Mouse (Mus musculus): ENCODE measurements around the gene Phf24.

Gene Phf24

GRCm38 (mm10) chr4:42949051-42949675, 32.7 kb downstream of the Phf24 start:
- DNase-seq (ENCODE audit: extremely low read depth, insufficient read length, low spot score): no peak

- peak; percentile 99 for DNase-seq (ENCODE audit: extremely low read depth, insufficient read length, low spot score)
Measured at GRCm38 (mm10) chr4:42949676-42950051, 33.2 kb downstream of the Phf24 start, which contains the start of gene Dnajb5. Gene Dnajb5 (plus strand): TSS chr4:42949814.

- DNase-seq (ENCODE audit: extremely low read depth, insufficient read length, low spot score): peak; percentile 89
Measured at GRCm38 (mm10) chr4:42950065-42950558, 33.7 kb downstream of the Phf24 start.

GRCm38 (mm10) chr4:42951206-42952195, 35.0 kb downstream of the Phf24 start:
- no peak for DNase-seq (ENCODE audit: extremely low read depth, insufficient read length, low spot score)

GRCm38 (mm10) chr4:42952563-42952962, 36.1 kb downstream of the Phf24 start:
- no peak for DNase-seq (ENCODE audit: extremely low read depth, insufficient read length, low spot score)

- no peak for DNase-seq (ENCODE audit: extremely low read depth, insufficient read length, low spot score)
Measured at GRCm38 (mm10) chr4:42953435-42954094, 37.1 kb downstream of the Phf24 start.

- DNase-seq (ENCODE audit: extremely low read depth, insufficient read length, low spot score): peak; percentile 45
Measured at GRCm38 (mm10) chr4:42954297-42954696, 37.8 kb downstream of the Phf24 start.

- no peak for DNase-seq (ENCODE audit: extremely low read depth, insufficient read length, low spot score)
Measured at GRCm38 (mm10) chr4:42955200-42955599, 38.7 kb downstream of the Phf24 start.

- DNase-seq (ENCODE audit: extremely low read depth, insufficient read length, low spot score): no peak
Measured at GRCm38 (mm10) chr4:42956581-42956980, 40.1 kb downstream of the Phf24 start.

- DNase-seq (ENCODE audit: extremely low read depth, insufficient read length, low spot score): no peak
Measured at GRCm38 (mm10) chr4:42957306-42957705, 40.8 kb downstream of the Phf24 start.

GRCm38 (mm10) chr4:42957979-42958378, 41.5 kb downstream of the Phf24 start:
- no peak for DNase-seq (ENCODE audit: extremely low read depth, insufficient read length, low spot score)

- DNase-seq (ENCODE audit: extremely low read depth, insufficient read length, low spot score): no peak
Measured at GRCm38 (mm10) chr4:42958942-42959341, 42.5 kb downstream of the Phf24 start.

GRCm38 (mm10) chr4:42959382-42959781, 42.9 kb downstream of the Phf24 start:
- DNase-seq (ENCODE audit: extremely low read depth, insufficient read length, low spot score): no peak

- no peak for DNase-seq (ENCODE audit: extremely low read depth, insufficient read length, low spot score)
Measured at GRCm38 (mm10) chr4:42961592-42961991, 45.1 kb downstream of the Phf24 start.

GRCm38 (mm10) chr4:42963480-42963879, 47.0 kb downstream of the Phf24 start:
- DNase-seq (ENCODE audit: extremely low read depth, insufficient read length, low spot score): no peak

- no peak for DNase-seq (ENCODE audit: extremely low read depth, insufficient read length, low spot score)
Measured at GRCm38 (mm10) chr4:42965039-42965719, 48.7 kb downstream of the Phf24 start.

GRCm38 (mm10) chr4:42969304-42969703, 52.8 kb downstream of the Phf24 start, which contains the start of gene 1700022I11Rik:
Gene 1700022I11Rik (plus strand): TSS chr4:42969604.
- no peak for DNase-seq (ENCODE audit: extremely low read depth, insufficient read length, low spot score)

- no peak for DNase-seq (ENCODE audit: extremely low read depth, insufficient read length, low spot score)
Measured at GRCm38 (mm10) chr4:42972952-42973351, 56.5 kb downstream of the Phf24 start.

- no peak for DNase-seq (ENCODE audit: extremely low read depth, insufficient read length, low spot score)
Measured at GRCm38 (mm10) chr4:42973868-42974267, 57.4 kb downstream of the Phf24 start.

GRCm38 (mm10) chr4:42978062-42978461, 61.6 kb downstream of the Phf24 start:
- DNase-seq (ENCODE audit: extremely low read depth, insufficient read length, low spot score): no peak

All from 3134 (cell line).